Mouse (Mus musculus) effector memory CD4-positive, alpha-beta T cell, adult 7 months (primary cell): ENCODE results near the gene Atp5b. TPM values are rescaled to one million over a fixed set of nuclear protein-coding genes. Genes with fewer than 3 reads are reported as not detected.

Source experiments
- polyA plus RNA-seq: library from polyadenylated mRNA; unstranded; fragments of 100-300 nt; shearing (Covaris generic); gene quantifications from one replicate; pipeline ENCODE4 v1.2.1, GENCODE M21; 2017

Gene Atp5b
- polyA plus RNA-seq: 1,063 TPM

DNA sequence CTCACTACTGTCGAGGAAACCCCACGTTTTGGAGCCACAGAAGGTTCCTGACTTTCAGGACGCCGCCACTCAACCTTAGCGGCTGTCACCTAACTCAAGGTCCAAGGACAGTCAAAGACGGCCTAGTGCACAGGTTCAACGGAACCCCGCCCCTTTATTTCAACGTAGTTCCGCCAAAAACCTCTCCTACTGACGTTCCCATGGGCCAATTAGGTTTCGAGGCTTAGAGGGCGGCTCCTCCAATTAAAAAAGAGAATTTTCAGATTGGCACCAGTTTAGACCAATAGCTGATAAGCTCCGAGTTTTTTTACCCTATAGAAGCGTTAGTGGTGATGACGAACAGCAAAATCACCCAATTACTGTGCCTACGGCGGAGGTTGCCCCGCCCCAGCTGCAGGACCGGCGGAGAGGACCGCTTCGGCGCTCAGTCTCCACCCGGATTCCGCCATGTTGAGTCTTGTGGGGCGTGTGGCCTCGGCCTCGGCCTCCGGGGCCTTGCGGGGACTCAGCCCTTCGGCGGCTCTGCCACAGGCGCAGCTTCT, at the start of gene Atp5b:
Atp5b (plus strand) TSS at position 394 of the 542 bp plus-strand sequence.

DNA sequence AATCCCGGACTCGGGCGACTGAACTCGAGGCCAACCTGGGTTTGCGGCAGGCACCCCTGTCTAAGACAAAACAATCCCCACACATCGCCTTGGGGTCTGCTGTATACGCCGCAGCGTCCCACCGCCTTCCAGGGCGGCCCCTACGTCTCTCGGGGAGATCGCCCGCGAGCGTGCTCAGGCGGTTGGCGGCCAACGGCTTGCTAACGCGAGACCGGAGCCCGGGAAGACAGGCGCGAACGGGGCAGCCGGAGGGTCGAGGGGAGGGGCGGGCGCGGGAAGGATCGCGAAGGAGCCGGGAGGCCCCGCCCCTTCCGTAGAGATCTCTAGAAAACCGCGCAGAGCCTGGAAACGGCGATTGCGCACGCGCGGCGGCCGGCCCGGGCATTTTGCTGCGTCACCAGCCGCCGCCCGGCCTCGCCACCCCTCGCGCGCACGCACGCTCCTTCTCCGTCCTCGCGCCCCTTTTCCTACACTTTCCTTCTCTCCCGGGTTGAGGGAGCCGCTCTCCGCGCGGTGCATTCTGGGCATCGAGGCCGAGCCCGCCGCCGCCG, 24.4 kb upstream of the Atp5b start, which contains the start of gene Ptges3:
Ptges3 (plus strand) TSS at position 354 of the 551 bp plus-strand sequence.

GRCm38 (mm10) chr10:128091564-128092505, 8.8 kb downstream of the Atp5b start, which contains the start of gene Baz2a:
Gene Baz2a, plus strand, starts transcription at chr10:128091577.

Other genes with a start within 250 kb of the Atp5b start
- gene Rdh19, start 233.3 kb upstream of the Atp5b start, polyA plus RNA-seq: not detected
- gene Rdh16f2, start 216.8 kb upstream of the Atp5b start, polyA plus RNA-seq: not detected
- gene Rdh7, start 194.5 kb upstream of the Atp5b start, polyA plus RNA-seq: 0.40 TPM
- not detected for gene Sdr9c7, start 184.8 kb upstream of the Atp5b start, polyA plus RNA-seq
- not detected for gene Hsd17b6, start 75.7 kb upstream of the Atp5b start, polyA plus RNA-seq
- 16.9 TPM for gene Prim1, start 68.1 kb upstream of the Atp5b start, polyA plus RNA-seq
- 411 TPM for gene Naca, start 47.7 kb upstream of the Atp5b start, polyA plus RNA-seq
- 185 TPM for gene Ptges3, start 24.3 kb upstream of the Atp5b start, polyA plus RNA-seq
- 47.7 TPM for gene Baz2a, start 8.3 kb downstream of the Atp5b start, polyA plus RNA-seq
- 32.2 TPM for gene Rbms2, start 97.0 kb downstream of the Atp5b start, polyA plus RNA-seq
- 2.5 TPM for gene Gls2, start 111.2 kb downstream of the Atp5b start, polyA plus RNA-seq
- gene Spryd4, start 128.5 kb downstream of the Atp5b start, polyA plus RNA-seq: 14.4 TPM
- gene Mip, start 142.6 kb downstream of the Atp5b start, polyA plus RNA-seq: not detected
- gene Timeless, start 148.8 kb downstream of the Atp5b start, polyA plus RNA-seq: 11.1 TPM
- gene Apon, start 170.8 kb downstream of the Atp5b start, polyA plus RNA-seq: not detected
- gene Apof, start 185.4 kb downstream of the Atp5b start, polyA plus RNA-seq: 0.30 TPM
- 32.4 TPM for gene Stat2, start 187.3 kb downstream of the Atp5b start, polyA plus RNA-seq
- gene Il23a, start 215.5 kb downstream of the Atp5b start, polyA plus RNA-seq: 0.51 TPM
- 35.2 TPM for gene Pan2, start 220.1 kb downstream of the Atp5b start, polyA plus RNA-seq
- 24.1 TPM for gene Cnpy2, start 239.2 kb downstream of the Atp5b start, polyA plus RNA-seq